Mouse (Mus musculus) intestine, embryonic 15.5 days (tissue): Measurements from ENCODE around the gene Cntnap2. TPM values are rescaled to one million over a fixed set of nuclear protein-coding genes. Genes with fewer than 3 reads are reported as not detected.

Source experiments
- ATAC-seq: fragments of 200-750 bp; cut with Nextera tagmentation; 2 replicates; pipeline ENCODE4 v1.8.0; 2017; ENCODE audit warnings: moderate TSS enrichment, moderate library complexity
- H3K27ac ChIP-seq: fragments of 300-500 bp; sonication (generic); 2 replicates; pipeline ENCODE4 v1.5.1; 2015; ENCODE audit warnings: mild to moderate bottlenecking, inconsistent platforms
- H3K27me3 ChIP-seq: fragments of 300-500 bp; sonication (generic); replicated peaks from 2 replicates; pipeline ENCODE4 v1.6.1; 2015; ENCODE audit warnings: inconsistent platforms
- H3K36me3 ChIP-seq: fragments of 300-500 bp; sonication (generic); 2 replicates; pipeline ENCODE4 v1.6.1; 2015; ENCODE audit warnings: inconsistent platforms
- H3K4me1 ChIP-seq: fragments of 300-500 bp; sonication (generic); replicated peaks from 2 replicates; pipeline ENCODE4 v1.6.1; 2015; ENCODE audit warnings: inconsistent platforms
- H3K4me2 ChIP-seq: fragments of 300-500 bp; sonication (generic); replicated peaks from 2 replicates; pipeline ENCODE4 v1.6.1; 2015; ENCODE audit warnings: mild to moderate bottlenecking, inconsistent platforms
- H3K4me3 ChIP-seq: fragments of 300-500 bp; sonication (generic); replicated peaks from 2 replicates; pipeline ENCODE4 v1.5.1; 2015; ENCODE audit warnings: inconsistent platforms
- H3K9ac ChIP-seq: fragments of 300-500 bp; sonication (generic); 2 replicates; pipeline ENCODE4 v1.6.1; 2015; ENCODE audit warnings: inconsistent platforms
- H3K9me3 ChIP-seq: fragments of 300-500 bp; sonication (generic); 2 replicates; pipeline ENCODE4 v1.6.1; 2016; ENCODE audit warnings: inconsistent platforms
- WGBS: fragments of 180-500 bp; shearing (Covaris S2); methylation state at CpG from one replicate; pipeline ENCODE4 v1.1.7; 2015; 5-methylcytosine and 5-hydroxymethylcytosine counted together
- polyA plus RNA-seq: library from polyadenylated mRNA; unstranded; fragments of >200 nt; fragmentation: Nextera tagmentation; extraction: Ambion mirVana; gene quantifications from 2 replicates; pipeline ENCODE4 v1.2.1, GENCODE M21; 2015

The Cntnap2 gene
- polyA plus RNA-seq, 1 experiment from 2014 or later, result 1.3 TPM

- Histone ChIP-seq H3K9ac (no peak overlapping the region), H3K27ac (no peak overlapping the region), H3K4me1 (peaks cover 4% of the 10 kb centered on the region; the same call in 1 of the 2 replicates), H3K27me3 (no peaks in the 10 kb centered on the region), H3K4me3 (no peak overlapping the region), H3K4me2 (no peak overlapping the region), H3K36me3 (no peaks in the 10 kb centered on the region), H3K9me3 (no peaks in the 10 kb centered on the region)
- peak; percentile 94 for ATAC-seq
- 11% methylated on average over 4 of the region's 4 CpGs for WGBS
Observed at GRCm38 (mm10) chr6:47329212-47329611, 2270.1 kb downstream of the Cntnap2 start.

GRCm38 (mm10) chr6:47333016-47333415 is 2273.9 kb downstream of the Cntnap2 start:
- H3K27me3 ChIP-seq, result no peaks in the 10 kb centered on the region
- H3K9ac ChIP-seq, result no peak overlapping the region
- no peak overlapping the region for H3K27ac ChIP-seq
- no peak overlapping the region for H3K4me3 ChIP-seq
- peak; percentile 44; the same call in 1 of the 2 replicates for ATAC-seq
- no peaks in the 10 kb centered on the region for H3K9me3 ChIP-seq
- H3K36me3 ChIP-seq, result no peaks in the 10 kb centered on the region
- WGBS, result 40% methylated on average over 4 of the region's 4 CpGs
- H3K4me1 ChIP-seq, result peaks cover 6% of the 10 kb centered on the region; the same call in 1 of the 2 replicates
- H3K4me2 ChIP-seq, result no peak overlapping the region

GRCm38 (mm10) chr6:47334377-47334776 is 2275.2 kb downstream of the Cntnap2 start:
- Histone ChIP-seq H3K4me3 (no peak overlapping the region), H3K36me3 (no peaks in the 10 kb centered on the region), H3K4me2 (no peak overlapping the region), H3K9me3 (no peaks in the 10 kb centered on the region), H3K27me3 (no peaks in the 10 kb centered on the region), H3K9ac (no peak overlapping the region), H3K27ac (no peak overlapping the region), H3K4me1 (peaks cover 7% of the 10 kb centered on the region; the same call in 1 of the 2 replicates)
- WGBS, result 89% methylated on average over 2 of the region's 2 CpGs
- no peak for ATAC-seq

GRCm38 (mm10) chr6:47337300-47337699 is 2278.1 kb downstream of the Cntnap2 start:
- no peak overlapping the region for H3K27ac ChIP-seq
- ATAC-seq, result 0 out of 2 replicates have a peak, but pooled peaks have one; percentile 39

GRCm38 (mm10) chr6:47338113-47338512 is 2279.0 kb downstream of the Cntnap2 start:
- Histone ChIP-seq H3K27me3 (no peaks in the 10 kb centered on the region), H3K36me3 (no peaks in the 10 kb centered on the region), H3K9ac (no peak overlapping the region), H3K9me3 (no peaks in the 10 kb centered on the region), H3K4me2 (no peak overlapping the region), H3K4me1 (peaks cover 4% of the 10 kb centered on the region; the same call in 1 of the 2 replicates), H3K4me3 (no peak overlapping the region), H3K27ac (no peak overlapping the region)
- peak; percentile 39; the same call in 1 of the 2 replicates for ATAC-seq
- WGBS, result 55% methylated on average over 6 of the region's 6 CpGs

More at GRCm38 (mm10) chr6:47337300-47337699, 2278.1 kb downstream of the Cntnap2 start:
- Histone ChIP-seq H3K4me3 (no peak overlapping the region), H3K27me3 (no peaks in the 10 kb centered on the region), H3K9me3 (no peaks in the 10 kb centered on the region), H3K36me3 (no peaks in the 10 kb centered on the region), H3K9ac (no peak overlapping the region), H3K4me1 (peaks cover 7% of the 10 kb centered on the region; the same call in 1 of the 2 replicates), H3K4me2 (no peak overlapping the region)
- 44% methylated on average over 4 of the region's 4 CpGs for WGBS

GRCm38 (mm10) chr6:47340813-47341502 is 2281.8 kb downstream of the Cntnap2 start:
- no peak overlapping the region for H3K4me2 ChIP-seq
- no peaks in the 10 kb centered on the region for H3K27me3 ChIP-seq
- no peaks in the 10 kb centered on the region for H3K36me3 ChIP-seq
- peak; percentile 83 for ATAC-seq
- H3K4me1 ChIP-seq, result 0 out of 2 replicates have a peak, but pooled peaks cover 3% of the 10 kb centered on the region
- no peaks in the 10 kb centered on the region for H3K9me3 ChIP-seq
- no peak overlapping the region for H3K9ac ChIP-seq
- no peak overlapping the region for H3K4me3 ChIP-seq
- H3K27ac ChIP-seq, result peak overlapping the region; percentile 63
- WGBS, result 57% methylated on average over 4 of the region's 4 CpGs

GRCm38 (mm10) chr6:47341503-47341884 is 2282.3 kb downstream of the Cntnap2 start:
- no peaks in the 10 kb centered on the region for H3K9me3 ChIP-seq
- ATAC-seq, result peak; percentile 73
- whole genome bisulfite sequencing, result 41% methylated on average over 6 of the region's 6 CpGs
- no peaks in the 10 kb centered on the region for H3K27me3 ChIP-seq
- H3K4me2 ChIP-seq, result no peak overlapping the region
- 0 out of 2 replicates have a peak, but pooled peaks cover 3% of the 10 kb centered on the region for H3K4me1 ChIP-seq
- H3K27ac ChIP-seq, result peak overlapping the region; percentile 63
- no peaks in the 10 kb centered on the region for H3K36me3 ChIP-seq
- H3K4me3 ChIP-seq, result no peak overlapping the region
- H3K9ac ChIP-seq, result no peak overlapping the region

GRCm38 (mm10) chr6:47343245-47343644 is 2284.1 kb downstream of the Cntnap2 start:
- no peak overlapping the region for H3K9ac ChIP-seq
- WGBS, result 95% methylated on average over 1 of the region's 1 CpGs
- no peaks in the 10 kb centered on the region for H3K4me1 ChIP-seq
- H3K4me2 ChIP-seq, result no peak overlapping the region
- ATAC-seq, result no peak
- H3K27me3 ChIP-seq, result no peaks in the 10 kb centered on the region
- no peaks in the 10 kb centered on the region for H3K36me3 ChIP-seq
- H3K9me3 ChIP-seq, result no peaks in the 10 kb centered on the region
- H3K27ac ChIP-seq, result no peak overlapping the region
- H3K4me3 ChIP-seq, result no peak overlapping the region

GRCm38 (mm10) chr6:47344696-47345095 is 2285.5 kb downstream of the Cntnap2 start:
- Histone ChIP-seq H3K9ac (no peak overlapping the region), H3K36me3 (no peaks in the 10 kb centered on the region), H3K27ac (no peak overlapping the region), H3K4me3 (no peak overlapping the region), H3K27me3 (no peaks in the 10 kb centered on the region), H3K9me3 (no peaks in the 10 kb centered on the region), H3K4me1 (no peaks in the 10 kb centered on the region), H3K4me2 (no peak overlapping the region)
- no peak for ATAC-seq
- WGBS, result 80% methylated on average over 3 of the region's 3 CpGs

- Histone ChIP-seq H3K4me2 (no peak overlapping the region), H3K4me3 (no peak overlapping the region), H3K4me1 (no peaks in the 10 kb centered on the region), H3K36me3 (no peaks in the 10 kb centered on the region), H3K9ac (no peak overlapping the region), H3K27ac (no peak overlapping the region), H3K27me3 (no peaks in the 10 kb centered on the region), H3K9me3 (no peaks in the 10 kb centered on the region)
- ATAC-seq, result no peak
- WGBS, result 88% methylated on average over 8 of the region's 8 CpGs
Observed at GRCm38 (mm10) chr6:47350100-47350690, 2291.0 kb downstream of the Cntnap2 start.
